Mouse (Mus musculus): ENCODE measurements around the gene Usp39.

The Usp39 gene

GRCm38 (mm10) chr6:72302349-72302925, 42.5 kb downstream of the Usp39 start:
- DNase-seq (ENCODE audit: low spot score in 2 of 2), result no peak

DNA sequence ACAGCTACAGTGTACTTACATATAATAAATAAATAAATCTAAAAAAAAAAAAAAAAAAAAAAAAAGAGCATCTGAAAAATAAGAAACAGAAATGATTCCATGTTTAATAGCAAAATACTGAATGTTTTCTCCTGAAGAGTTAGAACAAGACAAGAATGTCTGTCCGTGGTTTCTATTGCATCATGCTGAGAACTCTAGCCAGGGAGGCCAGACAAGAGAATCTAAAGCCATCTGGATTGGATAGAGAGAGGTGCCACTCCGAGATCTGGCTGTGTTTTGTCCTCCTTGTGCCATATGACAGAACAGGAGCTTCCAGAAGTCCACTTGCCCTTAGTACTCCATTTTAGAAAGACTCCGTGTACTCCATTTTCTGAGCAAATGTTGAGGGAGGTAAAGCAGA, 47.2 kb downstream of the Usp39 start:
- DNase-seq (ENCODE audit: low spot score in 2 of 2), result no peak

GRCm38 (mm10) chr6:72292972-72293651, 51.9 kb downstream of the Usp39 start:
- no peak for DNase-seq (ENCODE audit: low spot score in 2 of 2)

- DNase-seq (ENCODE audit: low spot score in 2 of 2), result no peak
Measured at GRCm38 (mm10) chr6:72289484-72289883, 55.5 kb downstream of the Usp39 start.

GRCm38 (mm10) chr6:72283914-72284313, 61.1 kb downstream of the Usp39 start:
- peak in 1 of 2 experiments; percentile 19 for DNase-seq (ENCODE audit: low spot score in 2 of 2)

DNA sequence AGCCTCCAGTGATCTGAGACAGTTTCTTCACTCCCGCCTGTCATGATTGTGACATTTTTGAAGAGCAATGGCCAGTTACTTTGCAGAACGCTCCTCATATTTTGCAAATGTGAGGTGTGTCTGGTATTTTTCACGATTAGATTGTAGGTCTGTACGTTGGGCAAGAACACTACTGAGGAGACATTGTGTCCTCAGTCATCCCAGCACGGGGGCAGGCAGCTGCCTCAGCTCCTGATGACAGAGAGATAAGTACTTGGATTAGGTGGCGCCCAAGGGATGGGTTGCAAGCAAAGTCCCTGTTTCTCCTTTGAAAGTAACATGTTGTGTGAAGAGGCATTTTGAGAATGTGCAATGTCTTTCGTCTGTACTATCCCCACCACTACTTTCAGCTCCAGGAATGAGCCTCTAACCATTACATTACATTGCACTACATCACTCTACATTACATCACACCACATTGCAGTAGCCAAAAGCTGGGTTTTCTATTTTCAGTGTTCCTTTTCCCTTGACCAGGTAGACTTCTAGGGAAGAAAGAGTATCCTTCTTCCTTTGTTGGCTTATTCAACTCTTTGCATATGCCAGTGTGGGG, 64.5 kb downstream of the Usp39 start:
- no peak for DNase-seq (ENCODE audit: low spot score in 2 of 2)

DNA sequence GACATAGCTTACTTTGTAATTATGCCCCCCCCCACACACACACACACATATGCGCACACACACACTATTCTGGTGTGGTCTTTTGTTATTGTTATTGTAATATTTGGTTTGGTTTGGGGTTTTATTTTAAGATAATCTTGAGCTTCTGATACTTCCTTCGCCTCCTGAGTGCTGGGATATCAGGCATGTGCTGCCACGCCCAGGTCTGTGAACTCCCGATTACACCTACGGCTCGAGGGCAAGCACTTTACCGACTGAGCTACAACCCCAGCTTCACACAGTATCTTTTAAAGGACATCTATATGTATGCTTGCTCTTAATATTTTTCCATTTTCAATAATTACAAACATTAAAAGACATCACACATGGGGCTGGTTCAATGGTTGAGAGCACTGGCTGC, 65.5 kb downstream of the Usp39 start:
- no peak for DNase-seq (ENCODE audit: low spot score in 2 of 2)

GRCm38 (mm10) chr6:72278835-72279234, 66.1 kb downstream of the Usp39 start:
- DNase-seq (ENCODE audit: low spot score in 2 of 2), result no peak

DNA sequence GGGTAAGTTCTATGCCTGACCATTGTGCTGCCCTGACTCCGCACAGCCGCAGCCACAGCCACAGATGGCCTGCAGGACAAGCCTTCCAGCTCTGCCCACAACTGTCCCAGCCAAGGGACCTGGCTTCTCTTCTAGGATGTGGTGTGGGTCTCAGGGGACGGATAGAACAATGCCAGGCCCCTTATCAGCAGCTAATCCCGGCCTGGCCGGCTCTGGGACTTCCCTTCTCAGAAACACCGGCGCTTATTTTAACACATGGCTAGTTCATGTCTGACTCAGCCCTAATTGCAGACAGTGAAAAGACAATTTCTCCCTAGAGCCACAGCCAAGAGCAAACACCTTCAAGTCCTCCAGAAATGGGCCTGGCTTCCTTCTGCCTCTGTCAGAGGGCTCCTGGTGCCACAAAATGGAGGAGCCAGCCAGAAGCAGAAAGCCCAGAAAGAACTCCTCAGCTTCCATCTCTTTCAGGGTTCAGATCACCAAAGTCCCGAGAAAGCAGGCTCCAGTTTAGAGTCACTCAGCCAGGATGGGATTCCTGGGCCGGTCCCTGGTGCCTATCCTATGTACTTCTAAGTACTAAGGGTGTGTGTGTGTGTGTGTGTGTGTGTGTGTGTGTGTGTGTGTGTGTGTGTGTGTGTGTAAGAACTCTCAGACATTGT, 67.3 kb downstream of the Usp39 start:
- DNase-seq (ENCODE audit: low spot score in 2 of 2), result no peak

DNA sequence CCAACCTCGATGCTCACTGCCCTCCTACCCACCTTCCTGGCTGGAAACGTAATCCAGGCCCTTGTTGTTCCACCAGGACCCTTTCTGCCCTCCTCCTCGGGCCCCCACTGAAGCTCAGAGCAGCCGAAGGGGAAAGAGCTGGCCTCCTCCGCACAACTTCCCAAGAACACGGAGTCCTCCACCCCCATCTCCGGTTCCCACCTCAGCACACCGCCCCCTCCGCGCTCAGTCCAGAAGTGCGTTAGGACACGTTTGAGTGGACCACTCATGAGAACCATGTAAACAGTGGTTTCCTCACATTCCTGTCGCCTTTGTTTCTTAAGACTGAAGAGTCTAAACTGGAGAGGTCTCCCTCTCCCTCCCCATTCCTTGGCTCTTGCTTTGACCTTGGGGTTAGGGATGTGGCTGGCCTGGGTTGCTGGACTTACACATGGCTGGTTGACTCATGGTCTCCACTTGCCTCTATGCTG, 68.0 kb downstream of the Usp39 start:
- no peak for DNase-seq (ENCODE audit: low spot score in 2 of 2)

- DNase-seq (ENCODE audit: low spot score in 2 of 2), result no peak
Measured at GRCm38 (mm10) chr6:72276141-72276540, 68.8 kb downstream of the Usp39 start.

DNA sequence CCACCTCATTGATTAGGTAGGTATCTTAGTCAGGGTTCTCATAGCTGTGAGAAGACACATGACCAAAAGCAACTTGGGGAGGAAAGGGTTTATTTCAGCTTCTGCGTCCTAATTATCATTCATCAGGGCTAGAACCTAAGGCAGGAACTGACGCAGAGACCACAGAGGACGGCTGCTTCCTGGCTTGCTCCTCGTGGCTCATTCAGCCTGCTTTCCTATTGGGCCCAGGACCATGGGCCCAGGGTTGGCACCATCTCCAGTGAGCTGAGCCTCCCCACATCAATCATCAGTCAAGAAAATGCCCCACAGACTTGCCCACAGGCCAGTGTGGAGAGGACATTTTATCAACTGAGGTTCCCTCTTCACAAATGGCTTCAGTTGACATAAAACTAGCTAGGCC, 69.5 kb downstream of the Usp39 start:
- DNase-seq (ENCODE audit: low spot score in 2 of 2), result no peak

GRCm38 (mm10) chr6:72273153-72273552, 71.8 kb downstream of the Usp39 start:
- DNase-seq (ENCODE audit: low spot score in 2 of 2), result no peak

DNA sequence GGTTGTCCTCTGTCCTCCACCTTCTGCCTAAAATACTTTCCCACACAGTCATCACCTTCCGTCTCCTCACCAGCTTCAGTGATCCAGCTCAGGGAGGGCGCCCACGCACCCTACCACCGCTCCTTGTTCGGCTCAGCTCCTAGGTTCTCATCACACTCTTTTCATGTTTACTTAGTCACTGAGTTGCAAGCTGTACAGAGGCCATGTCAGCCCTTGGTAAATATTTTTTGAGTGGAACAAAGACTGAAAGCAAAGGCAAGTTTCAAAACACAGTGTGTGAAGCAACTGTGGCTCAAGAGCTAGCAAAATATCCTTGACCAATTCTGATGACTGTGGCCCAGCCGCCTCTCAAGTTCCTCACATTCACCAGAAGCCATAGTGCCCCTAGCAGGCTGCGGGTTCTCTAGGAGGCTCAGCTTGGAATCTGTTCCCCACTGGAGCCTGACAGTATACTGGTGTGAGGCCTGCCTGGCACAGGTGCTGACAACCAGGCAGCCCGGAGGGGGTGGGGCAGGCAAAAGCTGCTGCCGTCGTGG, 72.8 kb downstream of the Usp39 start:
- no peak for DNase-seq (ENCODE audit: low spot score in 2 of 2)

- peak in 1 of 2 experiments; percentile 12 for DNase-seq (ENCODE audit: low spot score in 2 of 2)
Measured at GRCm38 (mm10) chr6:72270952-72271519, 73.9 kb downstream of the Usp39 start.

DNA sequence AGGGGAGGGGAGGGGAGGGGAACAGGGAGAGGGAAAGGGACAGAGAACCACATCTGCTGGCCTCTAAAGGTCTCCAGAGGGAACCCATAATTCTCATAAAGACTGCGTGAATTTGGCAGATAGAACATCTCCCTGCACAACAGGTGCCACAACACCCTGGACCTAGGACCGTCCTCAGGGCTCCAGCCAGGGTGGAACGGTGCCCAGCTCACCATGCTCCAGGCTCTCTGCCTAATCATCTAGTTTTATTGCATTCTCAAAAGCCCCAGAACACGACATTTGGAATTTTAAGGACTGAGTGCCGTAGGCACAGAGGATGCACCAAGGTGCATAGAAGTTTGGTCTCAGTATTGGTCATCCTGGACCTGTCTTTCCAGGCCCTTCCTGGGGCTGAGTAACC, 74.7 kb downstream of the Usp39 start:
- DNase-seq (ENCODE audit: low spot score in 2 of 2), result no peak

Measured in frontal cortex, postnatal 25 days (tissue).